Mouse (Mus musculus) erythroid progenitor cell, adult 5-6 weeks (primary cell): ENCODE measurements around the gene Dnajc14. TPM values are rescaled to one million over a fixed set of nuclear protein-coding genes. Genes with fewer than 3 reads are reported as not detected.

Experiments
- ATAC-seq: replicated peaks from 2 replicates; pipeline ENCODE4 v1.8.0; 2016; ENCODE audit warnings: moderate number of reproducible peaks, mild to moderate bottlenecking, moderate TSS enrichment, inconsistent platforms; ENCODE audit not compliant: poor library complexity, low FRiP score, severe bottlenecking
- total RNA-seq, 2 experiments: library from RNA; stranded (forward) in 1 of 2; stranded (reverse) in 1 of 2; fragments of 150-400 nt in 1 of 2; fragments of 186-747, 209-891 nt in 1 of 2; gene quantifications; 2 replicates each; pipeline versions ENCODE4 v1.2.3 to v1.2.4; 2015 to 2017; ENCODE audit warnings: low replicate concordance in 2 of 2

The Dnajc14 gene
- 15.1 and 15.5 TPM in 2 replicates for total RNA-seq (2015; ENCODE audit: low replicate concordance)
- total RNA-seq (2017; ENCODE audit: low replicate concordance) = 23.5 and 24.6 TPM in 2 replicates

GRCm38 (mm10) chr10:128803771-128804270 is at the start of gene Dnajc14:
Dnajc14 (plus strand) TSS chr10:128804062.
- ATAC-seq = no peak

DNA sequence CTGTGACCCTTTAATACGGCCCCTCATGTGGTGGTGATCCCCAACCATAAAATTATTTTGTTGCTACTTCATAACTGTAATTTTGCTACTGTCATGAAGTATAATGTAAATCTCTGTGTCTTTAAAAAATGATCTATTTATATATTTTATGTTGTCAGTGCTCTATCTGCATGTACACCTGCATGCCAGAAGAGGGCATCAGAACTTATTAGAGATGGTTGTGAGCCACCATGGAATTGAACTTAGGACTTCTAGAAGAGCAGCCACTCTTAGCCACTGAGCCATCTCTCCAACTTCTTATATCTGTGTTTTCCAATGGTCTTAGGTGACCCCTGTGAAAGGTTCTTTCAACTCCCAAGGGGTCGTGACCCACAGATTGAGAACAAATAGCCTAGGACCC is 31.0 kb upstream of the Dnajc14 start:
- ATAC-seq = no peak

DNA sequence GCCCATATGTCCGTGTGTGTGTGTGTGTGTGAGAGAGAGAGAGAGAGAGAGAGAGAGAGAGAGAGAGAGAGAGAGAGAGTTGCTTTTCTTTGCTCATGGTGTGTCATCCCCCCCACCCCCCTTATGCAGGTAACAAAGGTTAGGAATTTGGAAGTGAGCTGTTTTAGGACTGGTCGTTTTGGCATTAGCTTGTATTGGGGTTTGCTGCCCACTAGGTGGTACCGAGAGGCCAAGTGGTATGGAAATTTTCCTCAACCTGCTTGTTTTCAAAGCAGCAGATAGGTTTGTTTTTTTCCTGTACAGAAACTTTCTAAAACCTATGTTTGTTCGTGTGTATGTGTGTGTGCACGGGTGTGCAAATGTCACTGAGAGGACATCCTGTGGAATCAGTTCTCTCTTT is 30.2 kb upstream of the Dnajc14 start:
- ATAC-seq = no peak

DNA sequence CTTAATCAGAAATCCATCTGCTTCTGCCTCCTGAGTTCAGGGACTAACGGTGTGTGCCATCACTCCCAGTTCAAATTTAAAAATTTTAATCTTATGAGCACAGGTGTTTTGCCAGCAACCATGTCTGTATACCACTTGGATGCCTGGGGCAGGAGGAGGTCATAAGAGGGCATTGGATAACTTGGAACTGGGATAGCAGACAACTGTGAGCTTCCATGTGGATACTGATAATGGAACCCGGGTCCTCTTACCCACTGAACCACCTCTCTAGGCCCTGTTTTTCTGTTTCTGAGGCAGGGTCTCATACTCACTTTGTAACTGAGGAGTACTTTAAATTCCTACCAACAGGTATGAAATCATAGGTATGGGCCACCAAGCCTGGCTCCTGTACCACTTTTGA is 25.4 kb upstream of the Dnajc14 start:
- no peak for ATAC-seq

- ATAC-seq = no peak
Observed at GRCm38 (mm10) chr10:128779011-128779795, 24.7 kb upstream of the Dnajc14 start.

GRCm38 (mm10) chr10:128780200-128780599 is 23.7 kb upstream of the Dnajc14 start:
- ATAC-seq = no peak

DNA sequence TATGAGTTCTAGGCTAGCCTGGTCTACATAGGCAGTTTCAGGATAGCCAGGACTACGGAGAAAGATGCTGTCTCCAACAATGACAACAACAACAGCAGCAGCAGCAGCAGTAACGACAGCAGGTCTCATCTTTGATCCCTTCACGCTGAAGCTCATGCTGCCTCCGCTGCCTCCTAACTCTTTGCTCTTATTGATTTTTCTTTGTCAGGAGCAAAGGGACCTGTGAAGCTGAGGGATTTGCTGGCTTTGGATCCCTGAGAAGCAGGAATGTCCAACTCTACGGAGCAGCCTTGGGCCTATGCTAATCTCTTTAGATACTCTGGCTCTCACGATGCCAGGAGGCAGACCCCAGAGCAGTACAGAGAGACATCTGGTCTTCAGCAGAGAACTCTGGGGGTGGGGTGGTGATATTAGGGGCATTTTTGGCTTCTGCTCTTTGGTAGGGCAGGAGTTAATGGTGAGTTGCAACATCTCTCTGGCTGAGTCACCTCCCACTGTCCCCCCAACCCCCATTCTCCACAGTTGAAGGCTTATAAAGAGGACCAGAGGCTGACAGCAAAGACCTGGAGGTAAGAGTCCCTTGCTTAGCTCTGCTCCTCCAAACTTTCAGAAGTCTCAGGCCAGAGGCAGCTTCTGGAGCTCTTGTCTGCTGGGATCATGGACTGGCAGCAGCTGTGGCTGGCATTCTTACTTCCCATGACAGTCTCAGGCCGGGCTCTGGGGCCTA is 13.3 kb upstream of the Dnajc14 start, which contains the start of gene Mmp19:
Gene Mmp19 (plus strand): TSS at position 513 of the 727 bp plus-strand sequence.
- no peak for ATAC-seq

DNA sequence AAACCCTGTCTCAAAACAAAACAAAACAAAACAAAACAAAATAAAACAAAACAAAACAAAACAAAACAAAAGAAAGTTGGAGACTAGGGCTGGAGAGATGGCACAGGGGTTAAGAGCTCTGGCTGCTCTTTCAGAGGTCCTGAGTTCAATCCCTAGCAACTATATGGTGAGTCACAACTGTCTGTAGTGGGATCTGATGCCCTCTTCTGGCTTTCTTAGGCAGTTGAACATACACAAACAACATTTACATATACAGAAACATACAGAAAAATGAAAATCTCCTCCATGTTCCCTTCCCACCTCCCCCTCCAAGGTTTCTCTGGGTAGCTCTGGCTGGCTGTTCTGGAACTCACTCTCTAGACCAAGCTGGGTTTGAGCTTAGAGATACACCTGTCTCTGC is 11.8 kb upstream of the Dnajc14 start:
- ATAC-seq = no peak

- no peak for ATAC-seq
Observed at GRCm38 (mm10) chr10:128793258-128793657, 10.6 kb upstream of the Dnajc14 start.

DNA sequence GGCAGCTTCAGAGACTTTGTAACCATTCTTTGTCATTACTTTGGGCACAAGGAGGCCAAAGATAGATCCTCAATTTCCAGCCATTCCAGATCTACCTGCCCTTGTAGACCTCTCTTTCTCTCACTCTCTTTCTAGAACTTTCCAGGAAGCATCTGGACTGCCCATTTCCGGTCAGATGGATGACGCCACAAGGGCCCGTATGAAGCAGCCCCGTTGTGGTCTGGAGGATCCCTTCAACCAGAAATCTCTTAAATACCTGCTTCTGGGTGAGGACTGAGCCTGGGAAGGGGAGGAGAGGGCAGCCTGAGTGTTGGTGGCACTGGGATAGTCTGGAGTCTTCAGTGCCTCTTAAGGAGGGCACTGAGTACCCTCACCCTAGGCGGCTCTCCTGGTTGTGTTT is 9.5 kb upstream of the Dnajc14 start:
- ATAC-seq = no peak

- no peak for ATAC-seq
Observed at GRCm38 (mm10) chr10:128795581-128795980, 8.3 kb upstream of the Dnajc14 start.

- no peak for ATAC-seq
Observed at GRCm38 (mm10) chr10:128798676-128799075, 5.2 kb upstream of the Dnajc14 start.

DNA sequence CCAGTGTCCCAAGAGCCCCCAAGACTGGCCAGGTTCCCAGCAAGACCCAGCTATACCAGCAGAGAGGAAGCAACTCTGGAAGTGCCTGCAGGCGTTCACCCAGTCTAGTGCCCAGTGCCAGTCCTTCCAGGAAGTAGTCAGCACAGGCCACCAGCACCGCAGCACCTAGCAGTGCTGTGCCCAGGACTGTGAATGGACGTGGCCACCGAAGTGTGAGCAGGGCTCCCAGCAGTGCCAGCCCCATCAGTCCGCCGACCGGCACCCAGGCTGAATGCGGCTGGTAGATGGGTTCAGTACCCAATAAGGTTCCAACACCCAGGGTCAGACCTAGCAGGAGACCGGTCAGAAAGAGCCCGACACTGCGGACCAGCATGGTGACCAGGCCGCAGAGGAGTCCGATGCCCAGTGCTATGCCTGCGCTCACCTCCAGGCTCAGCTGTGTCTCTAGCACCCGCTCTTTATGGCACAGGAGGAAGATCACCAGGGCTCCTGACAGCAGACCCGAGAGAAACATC is 1.8 kb upstream of the Dnajc14 start:
- no peak for ATAC-seq

- ATAC-seq = no peak
Observed at GRCm38 (mm10) chr10:128802956-128803355, 906 bp upstream of the Dnajc14 start.

- ATAC-seq = no peak
Observed at GRCm38 (mm10) chr10:128803361-128803760, 501 bp upstream of the Dnajc14 start.

DNA sequence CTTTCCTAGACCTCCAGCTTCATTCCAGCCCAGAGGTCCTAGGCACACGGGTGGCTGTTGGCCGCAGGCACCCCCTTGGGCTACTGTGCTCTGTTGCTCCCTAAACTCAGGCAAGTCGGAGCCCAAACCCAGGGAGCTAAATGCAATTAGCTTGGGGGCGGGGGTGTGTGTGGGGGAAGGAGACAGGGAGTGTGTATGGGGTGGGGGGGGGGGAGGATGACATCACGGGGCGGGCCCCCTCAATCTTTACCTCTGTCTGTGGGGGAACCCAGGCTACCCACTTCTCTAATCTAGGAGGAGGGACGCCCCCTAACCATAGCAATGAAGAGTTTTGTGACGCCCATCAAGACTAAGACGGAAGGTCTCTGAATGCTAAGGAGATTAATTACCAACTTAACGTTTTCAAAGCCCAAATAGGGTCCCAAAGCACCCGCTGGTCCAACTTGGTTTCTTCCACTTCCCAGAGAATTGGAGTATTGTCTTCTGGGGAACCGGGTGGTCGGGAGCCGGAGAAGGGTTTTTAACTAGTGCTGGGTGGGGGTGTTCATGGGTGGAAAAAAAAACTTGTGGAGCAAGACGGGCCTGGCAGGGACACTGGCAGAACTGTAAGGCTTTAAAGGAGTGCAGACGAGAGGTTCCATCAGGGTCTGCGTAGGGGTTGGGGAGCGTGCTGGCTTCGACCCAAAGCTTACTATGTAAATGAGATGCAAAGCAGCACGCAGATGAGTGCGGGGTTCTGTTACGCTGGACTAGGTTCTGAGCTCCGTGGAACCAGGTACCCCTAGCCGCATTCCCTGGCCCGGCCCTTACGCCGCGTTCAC is 619 bp downstream of the Dnajc14 start, which contains the start of gene Tmem198b:
Gene Tmem198b (minus strand): TSS at position 100 of the 821 bp plus-strand sequence.
- no peak for ATAC-seq

- peak; percentile 93 for ATAC-seq
Observed at GRCm38 (mm10) chr10:128805092-128806000, 1.5 kb downstream of the Dnajc14 start.

DNA sequence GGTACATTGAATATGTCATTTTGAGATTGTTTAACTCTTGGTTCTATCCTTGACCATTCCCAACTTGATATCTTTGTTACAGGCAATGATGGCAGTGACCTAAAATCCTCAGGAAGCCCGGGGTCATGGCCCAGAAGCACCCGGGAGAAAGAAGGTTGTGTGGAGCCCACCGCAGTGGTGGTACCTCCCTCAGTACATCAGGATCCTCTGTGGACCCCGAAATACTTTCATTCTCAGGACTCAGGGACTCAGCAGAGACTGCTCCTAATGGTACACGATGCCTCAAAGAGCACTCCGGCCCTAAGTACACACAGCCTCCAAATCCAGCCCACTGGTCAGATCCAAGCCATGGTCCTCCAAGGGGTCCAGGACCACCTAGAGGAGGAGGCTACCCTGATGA is 2.2 kb downstream of the Dnajc14 start:
- no peak for ATAC-seq

DNA sequence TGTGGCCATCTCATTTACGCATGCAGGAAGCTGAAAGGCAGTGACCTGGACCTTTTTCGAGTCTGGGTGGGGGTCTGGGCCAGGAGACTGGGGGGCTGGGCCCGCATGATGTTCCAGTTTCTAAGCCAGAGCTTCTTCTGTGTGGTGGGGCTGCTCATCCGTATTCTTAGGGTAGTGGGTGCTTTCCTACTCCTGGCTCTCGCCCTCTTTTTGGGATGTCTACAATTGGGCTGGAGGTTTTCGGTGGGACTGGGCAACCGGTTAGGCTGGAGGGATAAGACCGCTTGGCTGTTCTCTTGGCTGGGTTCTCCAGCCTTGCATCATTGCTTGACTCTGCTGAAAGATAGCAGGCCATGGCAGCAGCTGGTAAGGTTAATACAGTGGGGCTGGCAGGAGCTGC is 3.2 kb downstream of the Dnajc14 start:
- no peak for ATAC-seq
